38 mouse cellular contexts compared by ENCODE assay signal in genomic region chr9:110984096-110984495, GRCm38 (mm10). TPM values are rescaled to one million over a fixed set of nuclear protein-coding genes. Genes with fewer than 3 reads are reported as not detected.
"Had no signal": no experiment of that assay in that cellular context is flagged by ENCODE, and none has a peak within 500 bp of the region (broad histone marks: within the 10 kb centered on the region; RNA-seq: fewer than 3 reads in every experiment).

No protein-coding gene starts in this region.

- H3K4me1 ChIP-seq: hindbrain, embryonic 10.5 days; hindbrain, embryonic 12.5 days; intestine, embryonic 15.5 days; limb, embryonic 13.5 days; limb, embryonic 15.5 days; liver, embryonic 13.5 days; liver, embryonic 15.5 days had no signal

- H3K9ac ChIP-seq: heart, embryonic 12.5 days; hindbrain, embryonic 12.5 days; hindbrain, embryonic 14.5 days; intestine, embryonic 15.5 days; limb, embryonic 13.5 days; limb, embryonic 15.5 days; liver, embryonic 13.5 days; liver, embryonic 15.5 days had no signal

- H3K9me3 ChIP-seq: heart, embryonic 10.5 days; hindbrain, embryonic 12.5 days; intestine, embryonic 15.5 days; limb, embryonic 13.5 days; limb, embryonic 15.5 days; liver, embryonic 13.5 days; liver, embryonic 15.5 days had no signal

- ATAC-seq: hindbrain, embryonic 16.5 days; inflammation-experienced regulatory T-cells, adult 6 months; intestine, embryonic 15.5 days had no signal

- H3K27ac ChIP-seq: gastrocnemius, adult 2 months; heart, embryonic 10.5 days; hindbrain, embryonic 10.5 days; hindbrain, embryonic 12.5 days; hindbrain, embryonic 14.5 days; intestine, embryonic 15.5 days; layer of hippocampus, adult 2 months; limb, embryonic 13.5 days; limb, embryonic 15.5 days; liver, embryonic 13.5 days; liver, embryonic 15.5 days had no signal

- H3K27me3 ChIP-seq: heart, embryonic 12.5 days; hindbrain, embryonic 12.5 days; intestine, embryonic 15.5 days; limb, embryonic 13.5 days; limb, embryonic 15.5 days; liver, embryonic 13.5 days; liver, embryonic 15.5 days had no signal

- H3K4me3 ChIP-seq: gastrocnemius, adult 2 months; heart, embryonic 10.5 days; heart, embryonic 12.5 days; hindbrain, embryonic 10.5 days; hindbrain, embryonic 12.5 days; intestine, embryonic 15.5 days; layer of hippocampus, adult 2 months; limb, embryonic 13.5 days; limb, embryonic 15.5 days; liver, embryonic 13.5 days; liver, embryonic 15.5 days had no signal

- H3K4me2 ChIP-seq: heart, embryonic 12.5 days; hindbrain, embryonic 12.5 days; hindbrain, embryonic 14.5 days; intestine, embryonic 15.5 days; limb, embryonic 13.5 days; limb, embryonic 15.5 days; liver, embryonic 11.5 days; liver, embryonic 13.5 days; liver, embryonic 15.5 days had no signal

- DNase-seq: gastrocnemius, adult 2 months; gastrocnemius, postnatal 10 days; gastrocnemius, postnatal 25 days; heart, postnatal 10 days; heart, postnatal 4 days; kidney, adult 11 months; kidney, adult 2 months; kidney, postnatal 10 days; kidney, postnatal 25 days; kidney, postnatal 4 days; layer of hippocampus, adult 9-11 months; layer of hippocampus, postnatal 36 days; left cerebral cortex, postnatal 4 days; liver, embryonic 13.5 days had no signal

- H3K36me3 ChIP-seq: heart, embryonic 10.5 days; heart, embryonic 12.5 days; hindbrain, embryonic 10.5 days; hindbrain, embryonic 12.5 days; intestine, embryonic 15.5 days; limb, embryonic 13.5 days; limb, embryonic 15.5 days; liver, embryonic 13.5 days had no signal

RNA-seq across cellular contexts. Expression of gene Rtp3, which starts 6.3 kb away (rescaled TPM):
- total RNA-seq: granulocyte monocyte progenitor cell, adult 5-6 weeks had no signal
- polyA plus RNA-seq: heart, embryonic 14.5 days; hindbrain, embryonic 10.5 days; hindbrain, embryonic 12.5 days; hindbrain, embryonic 14.5 days; hindbrain, embryonic 16.5 days; inflammation-experienced regulatory T-cells, adult 6 months; limb, embryonic 11.5 days; limb, embryonic 13.5 days; limb, embryonic 15.5 days had no signal

RNA-seq across cellular contexts. Expression of gene Lrrc2, which starts 32.8 kb away (rescaled TPM):
- polyA plus RNA-seq: limb, embryonic 13.5 days had no signal

RNA-seq across cellular contexts. Expression of gene Ltf, which starts 35.0 kb away (rescaled TPM):
- total RNA-seq: gastrocnemius, adult 2 months; gastrocnemius, postnatal 25 days; layer of hippocampus, adult 2 months; left cerebral cortex, adult 8-10 months; left cerebral cortex, postnatal 25 days had no signal

RNA-seq across cellular contexts. Expression of gene Tdgf1, which starts 38.1 kb away (rescaled TPM):
- total RNA-seq: gastrocnemius, adult 2 months; gastrocnemius, postnatal 10 days; gastrocnemius, postnatal 25 days; gastrocnemius, postnatal 4 days; granulocyte monocyte progenitor cell, adult 5-6 weeks; heart, adult 8-10 months; heart, postnatal 10 days; heart, postnatal 25 days; heart, postnatal 4 days had no signal
- polyA plus RNA-seq: heart, embryonic 12.5 days; heart, embryonic 14.5 days; heart, embryonic 16.5 days; hindbrain, embryonic 10.5 days; hindbrain, embryonic 12.5 days; intestine, embryonic 15.5 days; kidney, adult 2 months; kidney, embryonic 14.5 days; kidney, embryonic 16.5 days; limb, embryonic 11.5 days; liver, embryonic 11.5 days; liver, embryonic 13.5 days; liver, embryonic 15.5 days had no signal
